Mouse (Mus musculus) forebrain, embryonic 11.5 days (tissue): ENCODE measurements around the gene Rarg. TPM values are rescaled to one million over a fixed set of nuclear protein-coding genes. Genes with fewer than 3 reads are reported as not detected.

Experiments used
- ATAC-seq: fragments of 200-750 bp; cut with Nextera tagmentation; replicated peaks from 2 replicates; pipeline ENCODE4 v1.8.0; 2017; ENCODE audit warnings: moderate TSS enrichment; ENCODE audit not compliant: low FRiP score
- DNase-seq: peaks from one replicate; pipeline ENCODE4 v3.0.0-alpha.2; 2017; ENCODE audit warnings: low spot score
- H3K27ac ChIP-seq: fragments of 300-500 bp; sonication (generic); 2 replicates; pipeline ENCODE4 v1.5.1; 2014; ENCODE audit warnings: low read depth, low read length
- H3K27me3 ChIP-seq: fragments of 300-500 bp; sonication (generic); 2 replicates; pipeline ENCODE4 v1.6.1; 2014; ENCODE audit warnings: mild to moderate bottlenecking, low read length, mixed read lengths; ENCODE audit not compliant: control insufficient read depth, insufficient read depth
- H3K36me3 ChIP-seq: fragments of 300-500 bp; sonication (generic); 2 replicates; pipeline ENCODE4 v1.6.1; 2014; ENCODE audit warnings: mild to moderate bottlenecking, low read length, moderate library complexity, mixed read lengths; ENCODE audit not compliant: control insufficient read depth, insufficient read depth
- H3K4me1 ChIP-seq: fragments of 300-500 bp; sonication (generic); replicated peaks from 2 replicates; pipeline ENCODE4 v1.6.1; 2014; ENCODE audit warnings: low read length, mixed read lengths; ENCODE audit not compliant: control insufficient read depth, insufficient read depth
- H3K4me2 ChIP-seq: fragments of 300-500 bp; sonication (generic); 2 replicates; pipeline ENCODE4 v1.6.1; 2014; ENCODE audit warnings: low read depth, mild to moderate bottlenecking, low read length, moderate library complexity, mixed read lengths; ENCODE audit not compliant: severe bottlenecking
- H3K4me3 ChIP-seq: fragments of 300-500 bp; sonication (generic); 2 replicates; pipeline ENCODE4 v1.5.1; 2014; ENCODE audit warnings: low read depth, low read length
- H3K9ac ChIP-seq: fragments of 300-500 bp; sonication (generic); 2 replicates; pipeline ENCODE4 v1.6.1; 2014; ENCODE audit warnings: low read length
- H3K9me3 ChIP-seq: fragments of 300-500 bp; sonication (generic); 2 replicates; pipeline ENCODE4 v1.6.1; 2016; ENCODE audit warnings: low read length, mixed read lengths; ENCODE audit not compliant: control insufficient read depth
- WGBS: fragments of 180-500 bp; shearing (Covaris S2); extraction: QIAGEN DNeasy Blood & Tissue Kit; methylation state at CpG from one replicate; pipeline ENCODE4 v1.1.7; 2014; 5-methylcytosine and 5-hydroxymethylcytosine counted together
- polyA plus RNA-seq: library from polyadenylated mRNA; unstranded; fragments of >200 nt; fragmentation: Nextera tagmentation; extraction: Ambion mirVana; gene quantifications from 2 replicates; pipeline ENCODE4 v1.2.1, GENCODE M21; 2014

Rarg gene
- polyA plus RNA-seq, result 19.3 and 19.7 TPM in 2 replicates

- Histone ChIP-seq H3K4me2 (peak within 1 kb of the TSS; percentile 97), H3K9me3 (no peaks in the 10 kb centered on the region), H3K36me3 (no peaks in the 10 kb centered on the region), H3K27me3 (peaks cover 27% of the 10 kb centered on the region), H3K27ac (no peak within 1 kb of the TSS), H3K4me3 (peak within 1 kb of the TSS; percentile 48), H3K9ac (peak within 1 kb of the TSS; percentile 58), H3K4me1 (peaks cover 16% of the 10 kb centered on the region)
- WGBS, result 1% methylated on average over 43 of the region's 46 CpGs
- ATAC-seq (peak; percentile 62), DNase-seq (peak; percentile 70)
These were observed at the start of gene Rarg for GRCm38 (mm10) chr15:102257202-102258075. Rarg (minus strand) TSS chr15:102257517.

- 93% methylated on average over 6 of the region's 6 CpGs for WGBS
These were observed 45.2 kb upstream of the Rarg start for GRCm38 (mm10) chr15:102302542-102302941.

GRCm38 (mm10) chr15:102296368-102297006 lies 39.2 kb upstream of the Rarg start:
- peak overlapping the region; percentile 69 for H3K9ac ChIP-seq
- H3K27ac ChIP-seq, result 0 out of 2 replicates have a peak overlapping the region, but pooled peaks have one; percentile 18
- no peaks in the 10 kb centered on the region for H3K27me3 ChIP-seq
- peaks cover 13% of the 10 kb centered on the region; the same call in 1 of the 2 replicates for H3K36me3 ChIP-seq
- peak overlapping the region; percentile 83 for H3K4me3 ChIP-seq
- ATAC-seq (no peak), DNase-seq (no peak)
- H3K4me2 ChIP-seq, result peak overlapping the region; percentile 78
- H3K9me3 ChIP-seq, result no peaks in the 10 kb centered on the region
- H3K4me1 ChIP-seq, result peaks cover 5% of the 10 kb centered on the region; the same call in 1 of the 2 replicates
- WGBS, result 4% methylated on average over 24 of the region's 24 CpGs

More at GRCm38 (mm10) chr15:102302542-102302941, 45.2 kb upstream of the Rarg start:
- H3K9ac ChIP-seq, result no peak overlapping the region
- DNase-seq (no peak), ATAC-seq (no peak)
- H3K27ac ChIP-seq, result no peak overlapping the region
- H3K4me2 ChIP-seq, result no peak overlapping the region
- H3K9me3 ChIP-seq, result no peaks in the 10 kb centered on the region
- H3K36me3 ChIP-seq, result peaks cover 27% of the 10 kb centered on the region
- H3K4me1 ChIP-seq, result no peaks in the 10 kb centered on the region
- H3K4me3 ChIP-seq, result no peak overlapping the region
- H3K27me3 ChIP-seq, result no peaks in the 10 kb centered on the region

GRCm38 (mm10) chr15:102295633-102296367 lies 38.5 kb upstream of the Rarg start, which contains the start of gene Espl1:
Espl1 (plus strand) TSS chr15:102296266.
- Histone ChIP-seq H3K9ac (peak within 1 kb of the TSS; percentile 69), H3K4me3 (peak within 1 kb of the TSS; percentile 83), H3K9me3 (no peaks in the 10 kb centered on the region), H3K27me3 (no peaks in the 10 kb centered on the region), H3K36me3 (peaks cover 13% of the 10 kb centered on the region; the same call in 1 of the 2 replicates), H3K27ac (0 out of 2 replicates have a peak within 1 kb of the TSS, but pooled peaks have one; percentile 18), H3K4me1 (peaks cover 5% of the 10 kb centered on the region; the same call in 1 of the 2 replicates), H3K4me2 (peak within 1 kb of the TSS; percentile 78)
- 7% methylated on average over 25 of the region's 25 CpGs for WGBS
- DNase-seq (peak; percentile 97), ATAC-seq (peak; percentile 98)

- Histone ChIP-seq H3K4me2 (no peak overlapping the region), H3K9me3 (no peaks in the 10 kb centered on the region), H3K27ac (no peak overlapping the region), H3K27me3 (no peaks in the 10 kb centered on the region), H3K9ac (no peak overlapping the region), H3K4me1 (no peaks in the 10 kb centered on the region), H3K4me3 (no peak overlapping the region), H3K36me3 (no peaks in the 10 kb centered on the region)
- DNase-seq, result no peak
- no peak for ATAC-seq
These were observed 30.1 kb upstream of the Rarg start for GRCm38 (mm10) chr15:102287395-102287794.

- no peak overlapping the region for H3K4me3 ChIP-seq
- H3K9me3 ChIP-seq, result no peaks in the 10 kb centered on the region
- ATAC-seq, result no peak
- no peaks in the 10 kb centered on the region for H3K27me3 ChIP-seq
- H3K4me2 ChIP-seq, result no peak overlapping the region
- H3K27ac ChIP-seq, result no peak overlapping the region
- H3K36me3 ChIP-seq, result peaks cover 12% of the 10 kb centered on the region; the same call in 1 of the 2 replicates
- no peak overlapping the region for H3K9ac ChIP-seq
- no peak for DNase-seq
- H3K4me1 ChIP-seq, result 0 out of 2 replicates have a peak, but pooled peaks cover 5% of the 10 kb centered on the region
- 85% methylated on average over 3 of the region's 3 CpGs for WGBS
These were observed 26.3 kb upstream of the Rarg start for GRCm38 (mm10) chr15:102283648-102284047.

GRCm38 (mm10) chr15:102282463-102283292 lies 25.4 kb upstream of the Rarg start:
- ATAC-seq (no peak), DNase-seq (no peak)
- Histone ChIP-seq H3K4me3 (no peak overlapping the region), H3K4me1 (0 out of 2 replicates have a peak, but pooled peaks cover 5% of the 10 kb centered on the region), H3K9me3 (no peaks in the 10 kb centered on the region), H3K4me2 (no peak overlapping the region), H3K27me3 (no peaks in the 10 kb centered on the region), H3K36me3 (peaks cover 12% of the 10 kb centered on the region; the same call in 1 of the 2 replicates), H3K9ac (no peak overlapping the region), H3K27ac (no peak overlapping the region)
- 91% methylated on average over 8 of the region's 8 CpGs for WGBS
